Mouse (Mus musculus) MEL (cell line): ENCODE measurements around the gene Ccpg1. TPM values are rescaled to one million over a fixed set of nuclear protein-coding genes. Genes with fewer than 3 reads are reported as not detected.

Experiments used
- DNase-seq: peaks from one replicate; pipeline ENCODE4 v3.0.0; 2011; ENCODE audit warnings: low read depth, low spot score
- H3K27ac ChIP-seq: 2 replicates; pipeline ENCODE4 v1.5.1; 2012; ENCODE audit warnings: low read depth, mild to moderate bottlenecking, control low read depth, low read length, moderate library complexity; ENCODE audit not compliant: control insufficient read depth
- H3K27me3 ChIP-seq, 2 experiments: fragments of 150-350 bp in 1 of 2; sonication (generic) in 1 of 2; 2 replicates each; pipeline ENCODE4 v1.6.1; 2012; ENCODE audit warnings: low read length in 2 of 2, mild to moderate bottlenecking in 2 of 2, improper control_type of control experiment in 1 of 2, moderate library complexity in 1 of 2; ENCODE audit not compliant: insufficient read depth in 2 of 2, control insufficient read depth in 1 of 2
- H3K36me3 ChIP-seq, 2 experiments: 2 replicates each; pipeline ENCODE4 v1.6.1; 2012 to 2014; ENCODE audit warnings: low read length in 2 of 2, improper control_type of control experiment in 1 of 2, inconsistent platforms in 1 of 2, mild to moderate bottlenecking in 1 of 2; ENCODE audit not compliant: insufficient read depth in 2 of 2, control insufficient read depth in 1 of 2
- H3K4me1 ChIP-seq, 2 experiments: fragments of 150-350 bp in 1 of 2; sonication (generic) in 1 of 2; 2 replicates each; pipeline ENCODE4 v1.6.1; 2012; ENCODE audit warnings: low read length in 2 of 2, improper control_type of control experiment in 1 of 2, mild to moderate bottlenecking in 1 of 2; ENCODE audit not compliant: insufficient read depth in 2 of 2, control insufficient read depth in 1 of 2
- H3K4me3 ChIP-seq, 2 experiments: fragments of 150-350 bp in 1 of 2; sonication (generic) in 1 of 2; 2 replicates each; pipeline ENCODE4 v1.5.1; 2012; ENCODE audit warnings: low read depth in 2 of 2, low read length in 2 of 2, mild to moderate bottlenecking in 2 of 2, moderate library complexity in 2 of 2, control low read depth in 1 of 2, improper control_type of control experiment in 1 of 2; ENCODE audit not compliant: control insufficient read depth in 1 of 2, insufficient read depth in 1 of 2
- H3K79me2 ChIP-seq: 2 replicates; pipeline ENCODE4 v1.6.1; 2012; ENCODE audit warnings: mild to moderate bottlenecking, low read length, moderate library complexity; ENCODE audit not compliant: control insufficient read depth, poor library complexity, insufficient read depth
- H3K9ac ChIP-seq: 2 replicates; pipeline ENCODE4 v1.6.1; 2012; ENCODE audit warnings: low read depth, mild to moderate bottlenecking, control low read depth, low read length, moderate library complexity; ENCODE audit not compliant: control insufficient read depth, poor library complexity, severe bottlenecking
- H3K9me3 ChIP-seq: fragments of 150-350 bp; sonication (generic); replicated peaks from 2 replicates; pipeline ENCODE4 v1.6.1; 2012; ENCODE audit warnings: mild to moderate bottlenecking, low read length, improper control_type of control experiment, moderate library complexity; ENCODE audit not compliant: insufficient read depth
- CHD2 ChIP-seq: IDR thresholded peaks from 2 replicates; pipeline ENCODE4 v1.6.1; 2011; ENCODE audit warnings: low read length, improper control_type of control experiment
- CTCF ChIP-seq, 3 experiments: IDR thresholded peaks in 2 of 3; conservative IDR thresholded peaks in 1 of 3; 2 replicates each; pipeline ENCODE4 v1.5.1; 2011 to 2012; ENCODE audit warnings: low read length in 3 of 3, low read depth in 2 of 3, mild to moderate bottlenecking in 2 of 3, improper control_type of control experiment in 1 of 3, inconsistent platforms in 1 of 3, mixed read lengths in 1 of 3, moderate library complexity in 1 of 3; ENCODE audit not compliant: control insufficient read depth in 1 of 3, insufficient read depth in 1 of 3, poor library complexity in 1 of 3, severe bottlenecking in 1 of 3
- ELF1 ChIP-seq: IDR thresholded peaks from 2 replicates; pipeline ENCODE4 v1.6.1; 2014; ENCODE audit warnings: low read depth, mild to moderate bottlenecking, inconsistent platforms, low read length, improper control_type of control experiment, moderate library complexity
- ETS1 ChIP-seq: IDR thresholded peaks from 2 replicates; pipeline ENCODE4 v1.6.1; 2012; ENCODE audit warnings: low read depth, mild to moderate bottlenecking, inconsistent platforms, low read length, improper control_type of control experiment, moderate library complexity
- GATA1 ChIP-seq: IDR thresholded peaks from 2 replicates; pipeline ENCODE4 v1.6.1; 2011; ENCODE audit warnings: low read depth, low read length, improper control_type of control experiment
- HCFC1 ChIP-seq: IDR thresholded peaks from 2 replicates; pipeline ENCODE4 v1.6.1; 2012; ENCODE audit warnings: low read depth, mild to moderate bottlenecking, inconsistent platforms, low read length, improper control_type of control experiment, moderate library complexity
- KAT2A ChIP-seq: conservative IDR thresholded peaks from 2 replicates; pipeline ENCODE4 v1.6.1; 2012; ENCODE audit warnings: low read depth, low read length, improper control_type of control experiment, inconsistent platforms
- MAFK ChIP-seq: IDR thresholded peaks from 2 replicates; pipeline ENCODE4 v1.6.1; 2011; ENCODE audit warnings: low read depth, mild to moderate bottlenecking, low read length, improper control_type of control experiment, borderline replicate concordance
- MEF2A ChIP-seq: IDR thresholded peaks from 2 replicates; pipeline ENCODE4 v1.6.1; 2014; ENCODE audit warnings: low read depth, mild to moderate bottlenecking, inconsistent platforms, low read length, improper control_type of control experiment; ENCODE audit not compliant: poor library complexity, insufficient replicate concordance, severe bottlenecking; ENCODE audit errors: extremely low read depth
- MXI1 ChIP-seq: IDR thresholded peaks from 2 replicates; pipeline ENCODE4 v1.6.1; 2011; ENCODE audit warnings: mild to moderate bottlenecking, low read depth, low read length, improper control_type of control experiment
- MYC ChIP-seq: IDR thresholded peaks from 2 replicates; pipeline ENCODE4 v1.6.1; 2011; ENCODE audit warnings: low read depth, mild to moderate bottlenecking, low read length, improper control_type of control experiment, moderate library complexity
- NELFE ChIP-seq: IDR thresholded peaks from 2 replicates; pipeline ENCODE4 v1.6.1; 2011; ENCODE audit warnings: low read depth, low read length, improper control_type of control experiment
- POLR2A ChIP-seq, 2 experiments: IDR thresholded peaks; 2 replicates each; pipeline ENCODE4 v1.6.1; 2011 to 2012; ENCODE audit warnings: low read length in 2 of 2, mild to moderate bottlenecking in 2 of 2, control low read depth in 1 of 2, improper control_type of control experiment in 1 of 2, low read depth in 1 of 2, moderate library complexity in 1 of 2; ENCODE audit not compliant: control insufficient read depth in 1 of 2, insufficient read depth in 1 of 2, poor library complexity in 1 of 2
- RAD21 ChIP-seq: IDR thresholded peaks from 2 replicates; pipeline ENCODE4 v1.6.1; 2011; ENCODE audit warnings: mild to moderate bottlenecking, low read depth, low read length, improper control_type of control experiment
- SIN3A ChIP-seq: IDR thresholded peaks from 2 replicates; pipeline ENCODE4 v1.6.1; 2012; ENCODE audit warnings: low read length, improper control_type of control experiment, inconsistent platforms
- SMC3 ChIP-seq: IDR thresholded peaks from 2 replicates; pipeline ENCODE4 v1.6.1; 2011; ENCODE audit warnings: low read depth, low read length, improper control_type of control experiment
- TBP ChIP-seq: IDR thresholded peaks from 2 replicates; pipeline ENCODE4 v1.8.0; 2011; ENCODE audit warnings: low read depth, low read length, improper control_type of control experiment
- TCF12 ChIP-seq: IDR thresholded peaks from 2 replicates; pipeline ENCODE4 v1.6.1; 2014; ENCODE audit warnings: low read depth, mild to moderate bottlenecking, inconsistent platforms, low read length, improper control_type of control experiment, moderate library complexity
- ZC3H11A ChIP-seq: IDR thresholded peaks from 2 replicates; pipeline ENCODE4 v1.6.1; 2012; ENCODE audit warnings: low read depth, mild to moderate bottlenecking, inconsistent platforms, low read length, improper control_type of control experiment
- ZKSCAN1 ChIP-seq: IDR thresholded peaks from 2 replicates; pipeline ENCODE4 v1.6.1; 2012; ENCODE audit warnings: low read depth, mild to moderate bottlenecking, inconsistent platforms, low read length, improper control_type of control experiment, moderate library complexity
- polyA plus RNA-seq, 2 experiments: library from polyadenylated mRNA; stranded (reverse) in 1 of 2; unstranded in 1 of 2; fragments of >175 nt in 1 of 2; fragments of >200 nt in 1 of 2; gene quantifications; 2 replicates each; pipeline versions ENCODE4 v1.2.1 to v1.2.4; 2012; ENCODE audit warnings: low replicate concordance in 2 of 2, low read depth in 1 of 2; ENCODE audit not compliant: insufficient read length in 2 of 2, insufficient read depth in 1 of 2, missing spikeins in 1 of 2
- total RNA-seq: library from RNA; depleted of rRNA; stranded (reverse); fragments of 300-350 nt; gene quantifications from 2 replicates; pipeline ENCODE4 v1.2.3, GENCODE M21; 2012

The Ccpg1 gene
- total and polyA plus RNA-seq, 3 experiments = 2.1 to 12.5 TPM; not detected in 1

DNA sequence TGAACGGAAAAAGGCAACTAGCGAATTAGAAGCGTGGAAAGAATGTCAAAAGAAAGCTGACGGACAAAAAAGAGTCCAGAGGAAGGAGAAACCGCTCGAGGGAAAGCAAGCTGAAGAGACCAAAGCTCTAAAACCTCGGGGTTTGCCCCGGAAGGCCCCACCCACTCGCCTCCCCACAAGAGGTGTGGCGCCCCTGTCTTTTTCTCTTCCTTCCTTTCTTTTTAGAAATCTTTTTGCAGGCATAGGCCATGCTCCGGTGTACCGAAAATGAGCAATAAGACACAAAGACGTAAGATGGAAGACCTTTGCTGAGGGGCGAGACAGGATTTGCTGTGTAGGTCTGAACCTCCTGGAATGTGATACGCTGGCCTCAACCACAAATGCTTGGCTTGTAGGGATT, 23.3 kb upstream of the Ccpg1 start:
- DNase-seq = peak; percentile 79

GRCm38 (mm10) chr9:72968349-72969061, 16.7 kb upstream of the Ccpg1 start:
- Histone ChIP-seq H3K4me3 (no peak overlapping the region), H3K4me1 (no peaks in the 10 kb centered on the region), H3K9ac (no peak overlapping the region), H3K27ac (no peak overlapping the region), H3K79me2 (no peaks in the 10 kb centered on the region), H3K9me3 (no peaks in the 10 kb centered on the region), H3K27me3 (no peaks in the 10 kb centered on the region), H3K36me3 (no peaks in the 10 kb centered on the region)
- peak; percentile 52 for DNase-seq
- no peak for TF ChIP-seq CHD2
- peak; percentile 63 for TF ChIP-seq SMC3
- TF ChIP-seq ZC3H11A = peak; percentile 22; the same call in 1 of the 2 replicates
- TF ChIP-seq ELF1 = no peak
- TF ChIP-seq GATA1 = no peak
- peak; percentile 69 for TF ChIP-seq RAD21
- peak; percentile 18 to 67 (median 46); a peak in 5 of 6 replicates for TF ChIP-seq CTCF (IDR thresholded peaks at IDR 0.05 in 2 of 3, conservative IDR thresholded peaks at IDR 0.05 in 1 of 3; ENCODE audit: control insufficient read depth in 1 of 3, insufficient read depth in 1 of 3, low read depth in 2 of 3, low read length in 3 of 3, poor library complexity in 1 of 3, severe bottlenecking in 1 of 3)
- no peak for TF ChIP-seq ZKSCAN1
- no peak for TF ChIP-seq KAT2A

More for the DNA sequence above, 23.3 kb upstream of the Ccpg1 start:
- peak overlapping the region; percentile 56 for H3K27ac ChIP-seq
- TF ChIP-seq HCFC1 (peak; percentile 60; the same call in 1 of the 2 replicates), MEF2A (no peak), MXI1 (peak; percentile 42; the same call in 1 of the 2 replicates), ELF1 (peak; percentile 15; the same call in 1 of the 2 replicates), NELFE (peak; percentile 39), MYC (no peak), TBP (peak; percentile 51), SIN3A (peak; percentile 24; the same call in 1 of the 2 replicates), TCF12 (0 out of 2 replicates have a peak, but pooled peaks have one; percentile 36), ETS1 (0 out of 2 replicates have a peak, but pooled peaks have one; percentile 28), POLR2A (IDR thresholded peaks at IDR 0.05; ENCODE audit: control insufficient read depth in 1 of 2, insufficient read depth in 1 of 2, low read depth in 1 of 2, low read length in 2 of 2, poor library complexity in 1 of 2) (peak in 1 of 2 experiments; percentile 61; a peak in 2 of 4 replicates), MAFK (no peak)
- no peaks in the 10 kb centered on the region for H3K9me3 ChIP-seq
- H3K4me3 ChIP-seq = peak overlapping the region; percentile 77 to 90
- H3K4me1 ChIP-seq = peaks cover 2 to 11% of the 10 kb centered on the region in 2 experiments; a peak in 3 of 4 replicates
- H3K27me3 ChIP-seq = no peaks in the 10 kb centered on the region
- H3K9ac ChIP-seq = peak overlapping the region; percentile 75
- H3K79me2 ChIP-seq = no peaks in the 10 kb centered on the region; the same call in 1 of the 2 replicates
- peaks cover 0 to 4% of the 10 kb centered on the region in 2 experiments; a peak in 2 of 4 replicates for H3K36me3 ChIP-seq
